Mouse (Mus musculus): Measurements from ENCODE around the gene Dclre1c. TPM values are rescaled to one million over a fixed set of nuclear protein-coding genes. Genes with fewer than 3 reads are reported as not detected.

Gene Dclre1c
- polyA plus RNA-seq, 1 experiment from 2014 or later = 4.6 TPM

GRCm38 (mm10) chr2:3424579-3424910 is 614 bp downstream of the Dclre1c start:
- H3K27ac ChIP-seq (ENCODE audit: poor library complexity, severe bottlenecking) = no peak overlapping the region
- ATAC-seq (ENCODE audit: insufficient number of reproducible peaks, low FRiP score) = 0 out of 2 replicates have a peak, but pooled peaks have one; percentile 10
- H3K9ac ChIP-seq = peak overlapping the region; percentile 72
- no peaks in the 10 kb centered on the region for H3K27me3 ChIP-seq (replicated peaks)
- H3K9me3 ChIP-seq (replicated peaks) = no peaks in the 10 kb centered on the region
- 0 out of 2 replicates have a peak, but pooled peaks cover under 1% of the 10 kb centered on the region for H3K36me3 ChIP-seq
- H3K4me1 ChIP-seq (replicated peaks) = peaks cover 8% of the 10 kb centered on the region; the same call in 1 of the 2 replicates
- H3K4me2 ChIP-seq = peak overlapping the region; percentile 96
- WGBS = 7% methylated on average over 9 of the region's 10 CpGs
- H3K4me3 ChIP-seq = peak overlapping the region; percentile 74

GRCm38 (mm10) chr2:3430956-3431355 is 7.0 kb downstream of the Dclre1c start:
- 89% methylated on average over 9 of the region's 9 CpGs for WGBS
- H3K9me3 ChIP-seq (replicated peaks) = no peaks in the 10 kb centered on the region
- H3K4me1 ChIP-seq (replicated peaks) = no peaks in the 10 kb centered on the region
- no peak overlapping the region for H3K4me3 ChIP-seq
- H3K27ac ChIP-seq (ENCODE audit: poor library complexity, severe bottlenecking) = no peak overlapping the region
- no peak for ATAC-seq (ENCODE audit: insufficient number of reproducible peaks, low FRiP score)
- no peaks in the 10 kb centered on the region for H3K27me3 ChIP-seq (replicated peaks)
- H3K36me3 ChIP-seq = peaks cover 8% of the 10 kb centered on the region; the same call in 1 of the 2 replicates
- no peak overlapping the region for H3K9ac ChIP-seq
- H3K4me2 ChIP-seq = no peak overlapping the region

GRCm38 (mm10) chr2:3435369-3436061 is 11.6 kb downstream of the Dclre1c start:
- Histone ChIP-seq H3K4me3 (no peak overlapping the region), H3K4me1 (replicated peaks) (no peaks in the 10 kb centered on the region), H3K27me3 (replicated peaks) (no peaks in the 10 kb centered on the region), H3K9ac (no peak overlapping the region), H3K27ac (ENCODE audit: poor library complexity, severe bottlenecking) (no peak overlapping the region), H3K36me3 (peaks cover 18% of the 10 kb centered on the region), H3K4me2 (no peak overlapping the region), H3K9me3 (replicated peaks) (no peaks in the 10 kb centered on the region)
- WGBS = 79% methylated on average over 6 of the region's 6 CpGs
- ATAC-seq (ENCODE audit: insufficient number of reproducible peaks, low FRiP score) = no peak

- peaks cover 22% of the 10 kb centered on the region for H3K36me3 ChIP-seq
- no peak overlapping the region for H3K27ac ChIP-seq (ENCODE audit: poor library complexity, severe bottlenecking)
- ATAC-seq (ENCODE audit: insufficient number of reproducible peaks, low FRiP score) = no peak
- H3K9me3 ChIP-seq (replicated peaks) = no peaks in the 10 kb centered on the region
- H3K4me1 ChIP-seq (replicated peaks) = no peaks in the 10 kb centered on the region
- H3K27me3 ChIP-seq (replicated peaks) = no peaks in the 10 kb centered on the region
- no peak overlapping the region for H3K9ac ChIP-seq
- no peak overlapping the region for H3K4me3 ChIP-seq
- H3K4me2 ChIP-seq = no peak overlapping the region
- 65% methylated on average over 7 of the region's 7 CpGs for WGBS
These were observed 14.0 kb downstream of the Dclre1c start for GRCm38 (mm10) chr2:3437956-3438355.

GRCm38 (mm10) chr2:3444206-3444605 is 20.3 kb downstream of the Dclre1c start:
- no peaks in the 10 kb centered on the region for H3K27me3 ChIP-seq (replicated peaks)
- peaks cover 17% of the 10 kb centered on the region for H3K36me3 ChIP-seq
- no peak for ATAC-seq (ENCODE audit: insufficient number of reproducible peaks, low FRiP score)
- no peak overlapping the region for H3K4me3 ChIP-seq
- no peaks in the 10 kb centered on the region for H3K4me1 ChIP-seq (replicated peaks)
- H3K4me2 ChIP-seq = no peak overlapping the region
- no peak overlapping the region for H3K27ac ChIP-seq (ENCODE audit: poor library complexity, severe bottlenecking)
- no peaks in the 10 kb centered on the region for H3K9me3 ChIP-seq (replicated peaks)
- WGBS = 85% methylated on average over 7 of the region's 7 CpGs
- H3K9ac ChIP-seq = no peak overlapping the region

- H3K36me3 ChIP-seq = peaks cover 23% of the 10 kb centered on the region
- H3K27ac ChIP-seq (ENCODE audit: poor library complexity, severe bottlenecking) = no peak overlapping the region
- 89% methylated on average over 4 of the region's 4 CpGs for WGBS
- no peaks in the 10 kb centered on the region for H3K27me3 ChIP-seq (replicated peaks)
- no peaks in the 10 kb centered on the region for H3K9me3 ChIP-seq (replicated peaks)
- H3K9ac ChIP-seq = no peak overlapping the region
- no peak overlapping the region for H3K4me3 ChIP-seq
- no peak overlapping the region for H3K4me2 ChIP-seq
- no peak for ATAC-seq (ENCODE audit: insufficient number of reproducible peaks, low FRiP score)
- no peaks in the 10 kb centered on the region for H3K4me1 ChIP-seq (replicated peaks)
These were observed 22.1 kb downstream of the Dclre1c start for GRCm38 (mm10) chr2:3445984-3446383.

- Histone ChIP-seq H3K4me2 (no peak overlapping the region), H3K4me1 (replicated peaks) (no peaks in the 10 kb centered on the region), H3K9me3 (replicated peaks) (no peaks in the 10 kb centered on the region), H3K27ac (ENCODE audit: poor library complexity, severe bottlenecking) (no peak overlapping the region), H3K9ac (no peak overlapping the region), H3K36me3 (peaks cover 37% of the 10 kb centered on the region), H3K27me3 (replicated peaks) (no peaks in the 10 kb centered on the region), H3K4me3 (no peak overlapping the region)
- no peak for ATAC-seq (ENCODE audit: insufficient number of reproducible peaks, low FRiP score)
- 46% methylated on average over 2 of the region's 2 CpGs for WGBS
These were observed 25.5 kb downstream of the Dclre1c start for GRCm38 (mm10) chr2:3449431-3449830.

GRCm38 (mm10) chr2:3453096-3453495 is 29.2 kb downstream of the Dclre1c start:
- H3K9me3 ChIP-seq (replicated peaks) = no peaks in the 10 kb centered on the region
- H3K4me3 ChIP-seq = no peak overlapping the region
- no peaks in the 10 kb centered on the region for H3K4me1 ChIP-seq (replicated peaks)
- no peak overlapping the region for H3K9ac ChIP-seq
- WGBS = 94% methylated on average over 3 of the region's 3 CpGs
- peaks cover 52% of the 10 kb centered on the region for H3K36me3 ChIP-seq
- no peaks in the 10 kb centered on the region for H3K27me3 ChIP-seq (replicated peaks)
- ATAC-seq (ENCODE audit: insufficient number of reproducible peaks, low FRiP score) = no peak
- no peak overlapping the region for H3K27ac ChIP-seq (ENCODE audit: poor library complexity, severe bottlenecking)
- no peak overlapping the region for H3K4me2 ChIP-seq

GRCm38 (mm10) chr2:3456590-3456989 is 32.7 kb downstream of the Dclre1c start:
- ATAC-seq (ENCODE audit: insufficient number of reproducible peaks, low FRiP score) = no peak
- no peak overlapping the region for H3K4me3 ChIP-seq

GRCm38 (mm10) chr2:3473891-3474290 is 50.0 kb downstream of the Dclre1c start:
- peak overlapping the region; percentile 74 for H3K4me2 ChIP-seq
- H3K9ac ChIP-seq = peak overlapping the region; percentile 87
- ATAC-seq (ENCODE audit: insufficient number of reproducible peaks, low FRiP score) = no peak
- peak overlapping the region; percentile 77 for H3K4me3 ChIP-seq
- no peaks in the 10 kb centered on the region for H3K27me3 ChIP-seq (replicated peaks)
- 1% methylated on average over 12 of the region's 12 CpGs for WGBS
- H3K4me1 ChIP-seq (replicated peaks) = peaks cover 5% of the 10 kb centered on the region
- H3K36me3 ChIP-seq = peaks cover 3% of the 10 kb centered on the region; the same call in 1 of the 2 replicates
- peak overlapping the region; percentile 87 for H3K27ac ChIP-seq (ENCODE audit: poor library complexity, severe bottlenecking)
- H3K9me3 ChIP-seq (replicated peaks) = no peaks in the 10 kb centered on the region

More at GRCm38 (mm10) chr2:3456590-3456989, 32.7 kb downstream of the Dclre1c start:
- Histone ChIP-seq H3K9ac (no peak overlapping the region), H3K9me3 (replicated peaks) (no peaks in the 10 kb centered on the region), H3K4me2 (no peak overlapping the region), H3K27me3 (replicated peaks) (no peaks in the 10 kb centered on the region), H3K27ac (ENCODE audit: poor library complexity, severe bottlenecking) (no peak overlapping the region), H3K4me1 (replicated peaks) (no peaks in the 10 kb centered on the region), H3K36me3 (peaks cover 61% of the 10 kb centered on the region)
- 82% methylated on average over 4 of the region's 4 CpGs for WGBS

- WGBS = under 1% methylated on average over 46 of the region's 46 CpGs
- H3K27me3 ChIP-seq (replicated peaks) = no peaks in the 10 kb centered on the region
These were observed 50.5 kb downstream of the Dclre1c start for GRCm38 (mm10) chr2:3474361-3474805.

More at GRCm38 (mm10) chr2:3474361-3474805, 50.5 kb downstream of the Dclre1c start:
- peaks cover 3% of the 10 kb centered on the region; the same call in 1 of the 2 replicates for H3K36me3 ChIP-seq
- H3K4me3 ChIP-seq = peak overlapping the region; percentile 77
- peak; percentile 63 for ATAC-seq (ENCODE audit: insufficient number of reproducible peaks, low FRiP score)
- H3K4me1 ChIP-seq (replicated peaks) = peaks cover 5% of the 10 kb centered on the region
- peak overlapping the region; percentile 87 for H3K27ac ChIP-seq (ENCODE audit: poor library complexity, severe bottlenecking)
- peak overlapping the region; percentile 74 for H3K4me2 ChIP-seq
- peak overlapping the region; percentile 87 for H3K9ac ChIP-seq
- H3K9me3 ChIP-seq (replicated peaks) = 0 out of 2 replicates have a peak, but pooled peaks cover 4% of the 10 kb centered on the region
